Mouse (Mus musculus): ENCODE data around the gene Rfx3. TPM values are rescaled to one million over a fixed set of nuclear protein-coding genes. Genes with fewer than 3 reads are reported as not detected.

Rfx3 gene
- total and polyA plus RNA-seq, 3 experiments, result 1.1 to 62.0 (median 1.8) TPM

- no peak overlapping the region for H3K4me3 ChIP-seq (ENCODE audit: control insufficient read depth in 1 of 2, insufficient read depth in 1 of 2, low read depth in 2 of 2, low read length in 2 of 2)
- no peak overlapping the region for H3K9ac ChIP-seq (ENCODE audit: control insufficient read depth, low read depth, low read length, poor library complexity, severe bottlenecking)
- H3K27ac ChIP-seq (ENCODE audit: control insufficient read depth, low read depth, low read length), result no peak overlapping the region
- no peaks in the 10 kb centered on the region for H3K27me3 ChIP-seq (ENCODE audit: control insufficient read depth in 1 of 2, insufficient read depth in 2 of 2, low read length in 2 of 2)
- no peaks in the 10 kb centered on the region; the same call in 1 of the 2 replicates for H3K9me3 ChIP-seq (replicated peaks; ENCODE audit: insufficient read depth, low read length)
- no peak for TF ChIP-seq POLR2A (IDR thresholded peaks at IDR 0.05; ENCODE audit: control insufficient read depth in 1 of 2, insufficient read depth in 1 of 2, low read depth in 1 of 2, low read length in 2 of 2, poor library complexity in 1 of 2)
- no peak for TF ChIP-seq TBP (IDR thresholded peaks at IDR 0.05; ENCODE audit: low read depth, low read length)
- TF ChIP-seq MEF2A (IDR thresholded peaks at IDR 0.05; ENCODE audit: extremely low read depth, insufficient replicate concordance, low read depth, low read length, poor library complexity, severe bottlenecking), result no peak
- no peak for TF ChIP-seq TCF12 (IDR thresholded peaks at IDR 0.05; ENCODE audit: low read depth, low read length)
- TF ChIP-seq MAX (IDR thresholded peaks at IDR 0.05; ENCODE audit: low read length), result no peak
- no peak for TF ChIP-seq MYB (IDR thresholded peaks at IDR 0.05; ENCODE audit: low read depth, low read length)
- no peak for TF ChIP-seq POLR2AphosphoS2 (IDR thresholded peaks at IDR 0.05; ENCODE audit: low read length)
- TF ChIP-seq MXI1 (IDR thresholded peaks at IDR 0.05; ENCODE audit: low read depth, low read length), result no peak
- TF ChIP-seq ZKSCAN1 (IDR thresholded peaks at IDR 0.05; ENCODE audit: low read depth, low read length), result no peak
- TF ChIP-seq GABPA (IDR thresholded peaks at IDR 0.05; ENCODE audit: low read depth, low read length), result no peak
- no peak for TF ChIP-seq SMC3 (IDR thresholded peaks at IDR 0.05; ENCODE audit: low read depth, low read length)
- no peak for TF ChIP-seq ZMIZ1 (IDR thresholded peaks at IDR 0.05; ENCODE audit: low read depth, low read length)
- TF ChIP-seq SIN3A (IDR thresholded peaks at IDR 0.05; ENCODE audit: low read length), result no peak
- no peak for TF ChIP-seq HCFC1 (IDR thresholded peaks at IDR 0.05; ENCODE audit: low read depth, low read length)
- TF ChIP-seq POLR2AphosphoS5 (IDR thresholded peaks at IDR 0.05; ENCODE audit: borderline replicate concordance, low read depth, low read length), result no peak
- TF ChIP-seq RAD21 (IDR thresholded peaks at IDR 0.05; ENCODE audit: low read depth, low read length), result no peak
- no peaks in the 10 kb centered on the region for H3K4me1 ChIP-seq (ENCODE audit: control insufficient read depth in 1 of 2, insufficient read depth in 2 of 2, low read length in 2 of 2)
- no peaks in the 10 kb centered on the region for H3K79me2 ChIP-seq (ENCODE audit: control insufficient read depth, insufficient read depth, low read length, poor library complexity)
- DNase-seq (ENCODE audit: low read depth, low spot score), result no peak
- H3K36me3 ChIP-seq (ENCODE audit: control insufficient read depth in 1 of 2, insufficient read depth in 2 of 2, low read length in 2 of 2), result no peaks in the 10 kb centered on the region
These were observed 193.3 kb downstream of the Rfx3 start for GRCm38 (mm10) chr19:27817661-27818060.

- TF ChIP-seq CTCF (IDR thresholded peaks at IDR 0.05 in 2 of 3, conservative IDR thresholded peaks at IDR 0.05 in 1 of 3; ENCODE audit: control insufficient read depth in 1 of 3, insufficient read depth in 1 of 3, low read depth in 2 of 3, low read length in 3 of 3, poor library complexity in 1 of 3, severe bottlenecking in 1 of 3), result peak; percentile 51 to 78 (median 72); a peak in 5 of 6 replicates
- no peak for TF ChIP-seq MYC (IDR thresholded peaks at IDR 0.05; ENCODE audit: low read depth, low read length)
- no peak for TF ChIP-seq JUND (IDR thresholded peaks at IDR 0.05; ENCODE audit: low read depth, low read length)
- 0 out of 2 replicates have a peak, but pooled peaks have one; percentile 18 for TF ChIP-seq ZC3H11A (IDR thresholded peaks at IDR 0.05; ENCODE audit: low read depth, low read length)
- TF ChIP-seq RAD21 (IDR thresholded peaks at IDR 0.05; ENCODE audit: low read depth, low read length), result peak; percentile 68
- TF ChIP-seq MAZ (IDR thresholded peaks at IDR 0.05; ENCODE audit: low read depth, low read length), result no peak
- peak; percentile 76 for TF ChIP-seq SMC3 (IDR thresholded peaks at IDR 0.05; ENCODE audit: low read depth, low read length)
- Histone ChIP-seq H3K36me3 (ENCODE audit: control insufficient read depth in 1 of 2, insufficient read depth in 2 of 2, low read length in 2 of 2) (no peaks in the 10 kb centered on the region), H3K9me3 (replicated peaks; ENCODE audit: insufficient read depth, low read length) (no peaks in the 10 kb centered on the region)
These were observed 230.9 kb downstream of the Rfx3 start for GRCm38 (mm10) chr19:27780030-27780429.

More at GRCm38 (mm10) chr19:27780030-27780429, 230.9 kb downstream of the Rfx3 start:
- no peak overlapping the region for H3K27ac ChIP-seq (ENCODE audit: control insufficient read depth, low read depth, low read length)
- no peaks in the 10 kb centered on the region for H3K27me3 ChIP-seq (ENCODE audit: control insufficient read depth in 1 of 2, insufficient read depth in 2 of 2, low read length in 2 of 2)
- peak; percentile 83 for DNase-seq (ENCODE audit: low read depth, low spot score)
- H3K79me2 ChIP-seq (ENCODE audit: control insufficient read depth, insufficient read depth, low read length, poor library complexity), result no peaks in the 10 kb centered on the region
- no peak overlapping the region for H3K4me3 ChIP-seq (ENCODE audit: control insufficient read depth in 1 of 2, insufficient read depth in 1 of 2, low read depth in 2 of 2, low read length in 2 of 2)
- H3K9ac ChIP-seq (ENCODE audit: control insufficient read depth, low read depth, low read length, poor library complexity, severe bottlenecking), result no peak overlapping the region
- H3K4me1 ChIP-seq (ENCODE audit: control insufficient read depth in 1 of 2, insufficient read depth in 2 of 2, low read length in 2 of 2), result no peaks in the 10 kb centered on the region
